Mouse (Mus musculus) c-Kit-negative CD71-positive TER-119-positive erythroid progenitor cells, embryonic 14.5 days (primary cell): ENCODE measurements at regions not wholly inside any gene's neighbourhood (a gene's known extent, or its start where the extent isn't known, plus 50 kb on each side); places are given as distances from the start of the nearest gene placed in this dataset.
"Not testable (repeated sequence)": the region's sequence is repeated elsewhere in the genome, so short reads cannot be mapped to it uniquely, and the experiment has no call there.

Source experiments
- DNase-seq: peaks from one replicate; pipeline ENCODE4 v3.0.0-alpha.2; 2013; ENCODE audit warnings: low read depth, low spot score

GRCm38 (mm10) chr17:35758769-35759168, 54.3 kb upstream of the Ddr1 start:
- peak; percentile 31 for DNase-seq

- no peak for DNase-seq
Measured at GRCm38 (mm10) chr17:35759740-35760139, 55.3 kb upstream of the Ddr1 start.

DNA sequence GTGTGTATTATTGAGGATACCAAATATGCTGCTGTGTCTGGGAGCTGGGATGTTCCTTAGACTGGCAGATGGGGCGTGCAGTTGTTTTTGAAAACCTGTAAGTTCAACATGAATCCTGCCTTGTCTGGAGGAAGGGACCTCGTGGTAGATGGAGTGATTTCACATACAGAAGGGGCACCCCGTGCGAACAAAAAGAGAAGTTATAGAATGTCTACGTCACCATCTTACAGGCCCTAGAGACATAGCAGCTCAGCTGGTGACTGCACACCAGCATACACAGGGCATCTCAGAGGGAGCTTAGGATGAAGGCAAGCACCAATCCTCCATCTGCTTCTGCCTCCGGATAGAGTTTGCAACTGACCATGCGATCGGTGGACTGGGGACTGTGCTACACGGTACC, 58.2 kb upstream of the Ddr1 start:
- DNase-seq: no peak

DNA sequence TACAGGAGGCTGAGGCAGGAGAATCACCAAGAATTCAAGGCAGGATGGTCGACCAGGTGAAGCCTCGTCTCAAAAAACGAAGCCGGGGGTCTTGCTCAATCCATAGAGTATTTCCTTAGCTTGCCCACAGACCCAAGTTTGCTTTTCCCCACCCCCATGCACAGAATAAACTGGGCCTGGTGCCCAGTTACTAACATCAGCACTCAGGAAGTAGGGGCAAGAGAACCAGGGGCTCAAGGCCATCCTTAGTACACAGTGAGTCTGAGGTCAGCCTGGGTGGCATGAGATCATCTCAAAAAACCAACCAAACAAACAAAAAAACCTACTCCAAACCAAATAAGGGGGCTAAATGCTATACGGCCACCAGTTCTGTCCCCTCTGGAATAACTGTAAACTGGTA, 58.4 kb upstream of the Ier3 start:
- no peak for DNase-seq

- peak; percentile 29 for DNase-seq
Measured at GRCm38 (mm10) chr17:35763866-35764265, 57.6 kb upstream of the Ier3 start.

- DNase-seq: no peak
Measured at GRCm38 (mm10) chr17:35766406-35766805, 55.1 kb upstream of the Ier3 start.

- no peak for DNase-seq
Measured at GRCm38 (mm10) chr17:35769175-35769960, 52.1 kb upstream of the Ier3 start.

GRCm38 (mm10) chr17:35769961-35770276, 51.6 kb upstream of the Ier3 start:
- DNase-seq: not testable (repeated sequence)

DNA sequence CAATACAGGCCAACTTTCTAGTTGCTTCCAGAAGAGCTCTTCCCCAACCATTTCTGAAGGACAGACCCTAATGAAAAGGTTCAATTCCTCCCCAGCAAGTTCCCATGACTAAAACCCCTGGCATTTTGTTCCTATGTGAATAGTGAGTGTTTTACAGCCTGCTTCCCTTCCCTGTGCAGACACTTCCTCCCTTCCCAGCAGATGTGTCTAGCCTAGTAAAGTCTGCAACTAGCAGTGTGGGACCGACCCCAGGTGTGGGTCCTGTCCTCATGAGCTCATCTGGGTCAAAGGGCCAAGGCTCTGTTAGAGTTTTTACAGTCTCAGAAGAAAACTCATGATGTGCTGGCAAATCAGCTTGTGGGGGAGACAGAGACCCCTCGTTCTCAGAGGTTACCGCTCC, 50.9 kb upstream of the Ier3 start:
- DNase-seq: no peak

GRCm38 (mm10) chr17:35771656-35772405, 49.7 kb upstream of the Ier3 start:
- no peak for DNase-seq
